Mouse (Mus musculus): ENCODE data around the gene Eif4enif1.
"Not testable (repeated sequence)": the region's sequence is repeated elsewhere in the genome, so short reads cannot be mapped to it uniquely, and the experiment has no call there.

DNA sequence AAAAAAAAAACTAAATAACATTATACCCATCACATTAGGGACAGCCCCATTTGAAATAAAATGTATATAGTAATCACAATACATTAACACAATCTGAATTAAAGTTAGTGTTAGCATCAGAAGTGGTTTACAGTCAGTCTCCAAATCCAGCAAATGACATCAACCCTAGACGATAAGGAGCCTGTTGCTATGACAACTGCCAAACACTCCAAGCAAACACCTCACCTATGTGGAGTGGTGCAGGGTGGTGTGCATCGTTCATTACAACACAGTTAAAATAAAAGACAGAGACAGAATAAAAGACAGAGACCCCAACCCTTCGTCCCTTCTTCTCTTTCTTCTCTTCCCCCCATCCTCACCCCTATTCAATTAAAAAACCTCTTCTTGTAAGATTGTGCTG lies 38.5 kb upstream of the Eif4enif1 start:
- not testable (repeated sequence) for TF ChIP-seq POLR2A, CTCF (IDR thresholded peaks at IDR 0.05; ENCODE audit: extremely low read depth, insufficient read depth, low read length)

Measured in cortical plate, adult 2 months (tissue).